Mouse (Mus musculus) inflammation-experienced regulatory T-cells, adult 6 months (primary cell): Measurements from ENCODE around the gene Col1a2. TPM values are rescaled to one million over a fixed set of nuclear protein-coding genes. Genes with fewer than 3 reads are reported as not detected.

ENCODE experiments used
- ATAC-seq: one replicate; pipeline ENCODE4 v1.8.0; 2017
- polyA plus RNA-seq, 3 experiments: library from polyadenylated mRNA; unstranded; fragments of 100-300 nt; shearing (Covaris generic); gene quantifications; one replicate each; pipeline ENCODE4 v1.2.1; 2017

Col1a2 gene
- polyA plus RNA-seq: under 1 TPM in 2 of 3 experiments, not detected in 1; 0.15 to 0.16 TPM

DNA sequence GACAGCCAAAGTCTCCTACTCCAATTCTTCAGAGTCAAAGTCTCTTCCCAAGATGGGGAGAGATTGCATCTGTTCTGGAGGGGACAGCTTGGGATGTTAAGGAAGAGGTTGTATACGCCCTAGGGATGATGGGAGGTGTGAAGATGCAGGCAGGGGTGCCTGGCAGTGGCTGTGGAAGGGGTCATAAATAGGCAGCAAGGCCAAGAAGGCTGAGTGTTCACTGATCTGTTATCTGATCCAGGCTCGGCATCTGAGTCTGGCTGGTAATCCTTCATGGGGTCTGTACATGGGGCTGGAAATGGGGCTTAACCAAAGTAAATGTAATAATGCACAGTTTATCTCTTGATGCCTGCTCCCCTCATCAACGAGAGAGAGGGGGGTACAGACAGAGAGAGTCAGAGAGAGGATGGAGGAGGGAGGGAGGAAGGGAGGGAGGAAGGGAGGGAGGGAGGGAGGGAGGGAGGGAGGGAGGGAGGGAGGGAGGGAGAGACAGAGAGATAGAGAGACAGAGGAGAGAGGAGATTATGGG is at the start of gene Col1a2:
TSS of gene Col1a2 (plus strand) at position 212 of the 529 bp plus-strand sequence.
- no peak for ATAC-seq

DNA sequence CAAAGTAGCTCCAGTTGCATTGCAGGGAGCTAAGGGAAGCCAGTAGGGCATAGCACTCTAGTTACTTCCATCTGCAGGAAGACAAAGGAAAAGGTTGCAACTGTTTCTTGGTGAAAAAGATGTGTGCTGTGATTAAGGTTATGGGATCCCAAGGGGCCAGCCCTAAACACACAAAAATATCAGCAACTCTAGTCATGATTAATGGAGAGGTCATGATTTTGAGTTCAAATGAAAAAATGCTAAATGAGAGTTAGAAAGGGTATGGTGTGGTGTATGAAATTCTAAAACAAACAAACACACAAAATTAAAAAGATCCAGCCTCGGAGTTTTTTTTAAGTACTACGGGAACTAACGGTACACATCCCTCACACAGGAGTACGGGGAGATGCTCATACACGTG is 49.1 kb upstream of the Col1a2 start:
- ATAC-seq: no peak

DNA sequence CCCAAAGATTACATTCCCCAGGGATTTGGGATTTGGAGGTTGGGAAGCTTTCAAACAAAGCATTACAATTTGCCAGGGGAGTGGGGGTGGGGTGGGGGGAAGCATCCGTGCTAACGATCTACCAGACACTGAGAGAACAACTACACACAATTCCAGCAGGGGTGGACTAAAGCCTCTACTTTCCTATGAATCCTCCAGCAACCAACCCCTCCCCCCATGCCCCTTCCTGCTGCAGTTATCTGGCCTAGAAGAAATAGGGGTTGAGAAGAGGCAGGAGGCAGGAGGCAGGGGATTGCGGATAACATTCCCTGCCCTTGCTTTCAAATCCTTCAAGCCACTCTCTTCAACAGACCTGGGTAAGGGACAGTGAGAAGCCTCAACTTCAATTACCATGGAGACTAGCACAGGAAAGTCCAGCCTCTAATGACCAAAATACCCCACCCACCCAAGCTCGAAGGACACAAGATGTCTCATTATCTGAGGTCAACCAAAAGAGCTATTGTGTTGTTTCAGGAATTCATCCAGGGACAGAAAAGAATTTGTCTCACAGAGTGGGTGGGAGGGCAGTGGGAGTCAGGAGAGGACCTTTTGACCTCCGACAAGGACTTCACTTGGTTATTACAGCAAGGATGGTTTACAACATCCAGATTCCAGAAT is 48.5 kb upstream of the Col1a2 start:
- ATAC-seq: no peak

DNA sequence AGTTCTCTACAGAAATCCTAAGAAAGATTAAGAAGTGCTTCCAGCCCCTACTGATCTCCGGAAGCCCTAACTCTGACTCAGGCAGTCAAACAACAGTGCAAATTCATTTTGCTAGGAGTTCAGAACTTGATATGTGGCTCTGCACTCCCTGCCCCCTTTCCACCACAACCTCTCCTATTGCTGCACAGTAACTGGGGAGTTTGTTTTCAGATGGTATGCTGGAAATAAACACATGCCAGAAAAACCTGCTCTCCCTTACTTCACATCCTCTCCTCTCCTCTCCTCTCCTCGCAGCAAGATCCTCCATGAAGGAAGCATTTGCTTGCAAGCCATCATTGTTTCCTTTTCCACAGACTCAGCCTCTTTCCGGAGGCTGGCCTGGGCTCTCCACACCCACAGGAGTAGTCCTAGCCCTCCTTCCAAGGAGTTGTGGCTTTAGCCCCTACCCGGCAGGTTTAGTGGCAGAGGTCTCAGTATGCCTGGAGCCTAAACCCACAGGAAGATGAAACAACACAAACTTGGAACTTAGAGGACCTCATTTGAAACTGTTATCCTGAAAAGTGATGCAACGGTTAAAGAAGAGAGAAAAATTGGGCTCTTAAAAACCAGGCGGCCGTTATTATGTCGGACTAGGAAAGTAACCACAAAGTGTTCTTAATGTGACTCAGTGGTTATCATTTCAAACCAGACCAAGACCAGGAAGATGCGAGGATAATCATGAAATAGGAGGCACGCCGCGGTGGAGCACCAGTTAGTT is 47.7 kb upstream of the Col1a2 start:
- no peak for ATAC-seq

DNA sequence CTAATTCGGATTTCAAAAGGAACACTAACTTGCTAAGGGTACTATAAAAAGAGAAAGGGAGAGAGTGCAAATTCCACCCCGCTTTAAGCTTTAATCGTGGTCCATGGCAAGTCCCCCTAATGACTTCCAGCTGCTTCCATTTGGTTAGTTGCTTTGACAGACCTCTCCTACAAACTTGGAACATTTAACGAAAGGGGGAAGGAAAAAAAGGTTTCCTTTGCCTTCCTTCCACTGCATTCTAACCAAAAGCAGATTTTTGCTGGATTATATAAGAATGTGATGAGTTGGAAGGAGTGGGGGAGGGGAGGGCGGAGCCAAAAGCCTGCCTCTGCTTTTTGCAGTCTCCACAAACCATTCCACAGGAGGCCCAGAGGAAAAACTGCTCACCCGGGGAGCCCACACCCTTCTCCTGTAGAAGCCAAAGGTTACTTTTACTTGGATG is 47.0 kb upstream of the Col1a2 start:
- no peak for ATAC-seq

DNA sequence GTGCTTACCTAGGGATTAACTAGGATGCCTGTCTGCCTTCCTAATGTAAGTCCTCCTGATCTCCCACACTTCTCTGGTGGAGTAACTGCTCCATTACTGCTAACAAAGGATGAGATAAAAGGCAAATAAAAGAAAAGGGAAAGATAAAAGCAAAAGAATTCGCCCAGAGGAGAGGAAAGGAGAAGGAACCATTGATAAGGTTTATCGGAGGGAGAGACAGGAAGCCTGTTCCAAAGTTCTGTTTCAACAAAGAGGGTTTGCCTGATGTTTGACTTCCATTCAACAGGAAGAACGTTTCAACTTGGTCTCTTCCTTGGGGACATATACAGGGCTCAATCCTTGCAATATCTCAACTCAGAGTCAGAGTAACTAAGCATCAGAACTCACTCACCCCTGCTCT is 39.3 kb upstream of the Col1a2 start:
- ATAC-seq: no peak

DNA sequence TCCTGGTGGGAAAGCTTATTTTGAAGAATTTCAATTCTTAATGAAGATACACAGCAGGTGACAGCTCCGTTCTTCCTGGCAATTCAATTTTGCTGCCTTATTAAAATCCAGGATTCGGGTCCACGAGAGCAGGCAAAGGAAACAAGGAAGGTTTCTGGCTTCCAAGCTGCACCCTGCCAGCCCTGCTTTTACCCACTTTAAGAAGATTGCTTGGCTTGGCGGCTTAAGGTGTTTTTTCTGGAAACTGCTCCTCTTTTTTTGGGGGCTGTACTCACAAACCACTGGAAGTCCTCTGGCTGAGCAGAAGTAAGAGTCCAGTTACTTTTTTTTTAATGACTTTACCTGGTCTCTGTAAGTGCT is 21.1 kb upstream of the Col1a2 start:
- no peak for ATAC-seq

DNA sequence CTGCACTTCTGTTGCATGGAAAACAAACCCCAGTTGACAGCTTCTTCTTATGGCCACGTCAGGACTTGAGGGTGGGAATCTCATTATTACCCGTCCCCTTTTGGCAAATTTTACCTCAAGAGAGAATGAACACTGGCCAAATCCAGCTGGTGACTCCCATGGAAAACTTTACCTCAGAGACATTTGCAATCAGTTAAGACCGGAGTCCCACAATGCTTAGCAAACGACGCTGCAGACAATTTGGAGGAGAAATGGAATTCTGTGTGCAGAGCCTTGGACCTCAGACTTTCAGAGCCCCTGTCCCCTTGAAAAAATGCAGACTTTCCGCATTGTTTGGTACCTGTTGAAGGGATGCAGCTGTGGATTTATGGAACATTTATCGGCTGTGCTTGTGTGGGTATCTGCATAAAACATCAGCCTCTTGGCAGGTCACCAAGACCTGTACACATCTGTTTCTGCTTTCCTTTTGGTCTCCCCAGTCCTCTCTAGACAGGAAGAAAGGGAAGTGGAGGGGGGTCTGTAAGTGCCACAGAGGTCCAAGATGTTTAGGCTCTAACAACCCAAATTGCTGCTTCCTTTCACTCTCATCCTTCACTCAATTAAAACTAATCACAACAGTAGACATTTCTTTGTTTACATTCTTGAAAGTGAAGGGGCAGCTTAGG is 20.5 kb upstream of the Col1a2 start:
- no peak for ATAC-seq

DNA sequence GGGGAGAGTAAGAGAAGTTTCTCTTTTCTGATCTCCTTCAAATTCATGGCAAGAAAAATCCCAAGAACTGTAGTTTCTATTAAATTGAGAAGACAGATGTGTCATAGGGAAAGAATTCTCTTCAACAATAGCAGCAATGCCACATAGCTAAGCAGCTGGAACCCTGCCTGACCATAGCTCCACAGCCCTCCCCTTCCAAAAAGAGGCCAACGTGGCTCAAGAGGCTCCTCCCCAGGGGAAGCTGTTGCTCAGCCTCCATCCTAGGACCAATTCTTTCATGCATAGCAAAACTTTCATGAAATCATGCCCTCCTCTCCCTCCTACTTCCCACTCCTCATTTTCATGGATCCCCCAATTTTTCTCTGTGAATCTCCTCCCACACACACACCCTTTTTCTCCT is 16.3 kb upstream of the Col1a2 start:
- no peak for ATAC-seq

DNA sequence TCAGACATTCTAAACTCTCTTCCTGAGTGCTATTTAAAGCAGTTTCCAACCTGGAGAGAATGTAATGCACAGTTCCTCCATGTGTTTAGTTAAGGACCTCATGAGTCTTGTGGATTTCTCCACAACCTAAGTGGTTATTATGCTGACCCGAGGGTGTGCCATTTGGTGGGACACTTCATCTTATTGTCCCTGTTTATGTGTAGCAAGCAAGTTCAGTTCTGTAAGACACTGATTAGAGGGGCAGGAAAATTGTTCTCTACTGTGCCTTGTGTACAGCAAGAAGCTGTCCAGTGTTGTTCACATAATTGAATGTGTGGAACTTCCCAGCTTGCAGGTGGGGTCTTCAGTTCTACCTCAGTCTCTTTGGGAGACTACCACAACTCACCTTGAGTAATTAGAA is 15.6 kb upstream of the Col1a2 start:
- ATAC-seq: no peak

DNA sequence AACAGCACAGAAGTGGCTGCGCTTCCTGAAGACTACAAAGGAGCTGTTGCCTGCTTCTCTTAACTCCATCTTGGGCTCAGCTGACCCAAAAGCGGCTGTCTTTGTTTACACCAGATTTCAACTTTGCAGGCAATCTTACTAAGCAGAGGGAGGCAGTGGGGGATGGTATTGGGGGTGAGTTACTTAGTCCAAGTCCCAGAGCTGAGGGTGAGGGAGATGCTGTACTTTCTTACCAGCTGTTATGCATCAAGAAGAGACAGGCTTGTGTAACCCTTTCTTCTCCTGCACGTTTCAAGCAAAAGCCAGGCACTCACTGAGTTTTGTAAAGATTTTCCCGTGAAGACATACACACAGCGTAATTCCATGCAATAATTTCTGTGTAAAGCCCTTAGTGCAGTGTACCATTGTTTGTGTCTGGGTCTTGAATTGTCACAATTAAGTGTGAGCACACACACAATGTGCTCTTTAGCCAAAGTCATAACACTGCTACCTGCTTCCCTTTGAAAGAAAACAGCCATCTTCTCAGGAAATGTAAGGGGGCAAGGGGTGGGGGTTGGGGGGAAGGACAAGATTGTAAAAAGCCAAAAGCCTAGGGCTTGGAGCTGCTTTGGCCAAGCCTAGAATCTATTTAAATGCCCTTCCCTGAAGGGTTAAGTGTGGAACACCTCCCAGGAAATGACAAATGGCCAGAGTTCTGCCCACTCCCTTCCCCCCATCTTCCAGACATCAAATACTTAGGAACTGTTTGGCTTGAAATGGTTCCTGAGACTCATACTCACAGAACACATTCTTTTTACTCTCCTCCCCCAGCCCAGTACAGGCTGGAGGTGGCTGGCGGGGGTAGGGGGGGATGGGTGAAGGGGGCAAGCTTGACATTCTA is 15.0 kb upstream of the Col1a2 start:
- no peak for ATAC-seq

DNA sequence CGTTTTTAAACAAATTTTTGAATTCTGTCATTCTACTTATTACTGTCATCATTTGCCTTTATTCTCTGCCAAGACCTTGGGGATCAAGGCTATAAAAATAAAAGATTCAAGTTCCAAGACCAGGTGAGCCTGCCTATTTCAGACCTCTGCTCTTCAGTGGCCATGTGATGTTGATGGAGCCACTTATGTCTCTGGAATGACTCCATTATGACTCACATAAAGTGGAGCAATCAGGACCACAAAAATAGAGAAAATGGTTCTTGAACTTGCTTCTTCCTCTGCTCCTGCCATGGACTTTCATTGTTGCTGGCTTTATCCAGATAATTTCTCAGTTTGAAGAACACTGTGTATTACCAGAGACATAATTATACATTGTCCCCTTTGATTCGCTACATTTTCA is 10.9 kb upstream of the Col1a2 start:
- no peak for ATAC-seq

DNA sequence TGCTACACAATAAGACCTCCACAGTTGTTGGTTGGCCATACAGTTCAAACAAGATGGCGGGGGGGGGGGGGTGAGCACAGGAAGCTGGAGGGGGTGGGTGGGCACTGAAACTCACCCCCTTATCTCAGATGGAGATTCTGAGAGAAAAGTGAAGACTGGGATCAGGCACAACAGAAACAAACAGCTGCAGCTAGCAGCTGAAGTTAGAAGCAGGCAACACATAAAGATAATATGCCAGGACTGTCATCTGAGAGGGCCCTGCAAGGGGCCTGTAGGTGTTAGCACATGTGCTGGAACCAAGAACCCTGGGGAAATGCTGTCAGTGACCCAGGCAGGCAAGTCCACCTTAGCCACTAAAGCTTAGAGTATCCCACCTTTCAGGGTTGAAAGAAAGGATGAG is 8.2 kb upstream of the Col1a2 start:
- ATAC-seq: no peak

DNA sequence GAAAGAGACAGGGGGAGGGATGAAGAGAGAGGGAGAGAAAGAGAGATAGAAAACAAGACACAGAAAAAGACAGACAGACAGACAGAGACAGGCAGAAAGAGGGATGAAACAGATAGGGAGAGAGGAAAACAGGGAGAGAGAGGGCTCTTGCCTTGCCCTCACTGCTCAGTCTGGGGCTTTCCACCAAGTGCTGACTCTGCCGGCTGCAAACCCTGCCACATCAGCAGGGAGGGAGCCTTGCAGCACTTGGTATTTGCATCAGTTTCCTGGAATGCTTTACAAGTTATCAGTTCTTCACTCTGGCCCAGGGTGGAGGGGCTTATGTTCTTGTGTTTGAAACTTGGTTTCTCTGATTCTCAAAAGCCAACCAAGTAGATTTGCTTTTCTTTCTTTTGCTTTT is 1.5 kb upstream of the Col1a2 start:
- no peak for ATAC-seq

DNA sequence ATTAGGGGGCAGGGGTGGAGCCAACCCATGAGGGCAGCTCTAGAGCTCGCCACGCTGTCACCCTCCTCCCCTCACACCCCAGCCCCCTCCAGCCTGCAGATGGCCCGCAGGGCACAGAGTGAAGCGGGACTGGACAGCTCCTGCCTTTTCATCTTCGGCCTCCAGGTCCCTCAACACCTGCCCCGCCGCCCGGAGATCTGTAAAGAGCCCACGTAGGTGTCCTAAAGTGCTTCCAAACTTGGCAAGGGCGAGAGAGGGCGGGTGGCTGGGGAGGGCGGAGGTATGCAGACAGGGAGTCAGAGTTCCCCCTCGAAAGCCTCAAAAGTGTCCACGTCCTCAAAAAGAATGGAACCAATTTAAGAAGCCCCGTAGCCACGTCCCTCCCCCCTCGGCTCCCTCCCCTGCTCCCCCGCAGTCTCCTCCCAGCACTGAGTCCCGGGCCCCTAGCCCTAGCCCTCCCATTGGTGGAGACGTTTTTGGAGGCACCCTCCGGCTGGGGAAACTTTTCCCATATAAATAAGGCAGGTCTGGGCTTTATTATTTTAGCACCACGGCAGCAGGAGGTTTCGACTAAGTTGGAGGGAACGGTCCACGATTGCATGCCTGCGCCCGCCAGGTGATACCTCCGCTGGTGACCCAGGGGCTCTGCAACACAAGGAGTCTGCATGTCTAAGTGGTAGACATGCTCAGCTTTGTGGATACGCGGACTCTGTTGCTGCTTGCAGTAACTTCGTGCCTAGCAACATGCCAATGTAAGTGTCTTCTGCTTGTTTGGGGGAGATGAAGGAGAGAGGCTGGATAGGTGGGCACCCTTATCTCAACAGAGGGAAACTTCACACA is 764 bp downstream of the Col1a2 start:
- ATAC-seq: no peak

DNA sequence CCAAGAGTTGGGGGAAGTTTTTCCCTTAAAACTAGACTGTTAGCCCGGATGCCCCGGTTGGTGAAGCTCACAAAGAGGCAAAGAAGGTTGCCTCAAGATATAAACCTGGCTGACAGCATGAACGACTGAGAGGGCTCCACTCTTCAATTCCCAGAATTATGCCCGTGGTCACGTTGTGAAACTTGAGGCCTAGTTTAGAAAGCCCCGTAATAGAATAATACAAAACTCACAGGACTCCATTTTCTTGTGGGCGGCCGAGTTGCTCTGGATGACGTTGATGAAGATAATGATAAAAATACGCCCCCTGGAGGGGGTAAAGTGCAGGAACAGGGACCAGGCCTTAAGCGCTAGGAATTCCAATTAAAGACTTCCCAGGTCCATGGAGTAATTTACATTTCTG is 1.5 kb downstream of the Col1a2 start:
- ATAC-seq: no peak

DNA sequence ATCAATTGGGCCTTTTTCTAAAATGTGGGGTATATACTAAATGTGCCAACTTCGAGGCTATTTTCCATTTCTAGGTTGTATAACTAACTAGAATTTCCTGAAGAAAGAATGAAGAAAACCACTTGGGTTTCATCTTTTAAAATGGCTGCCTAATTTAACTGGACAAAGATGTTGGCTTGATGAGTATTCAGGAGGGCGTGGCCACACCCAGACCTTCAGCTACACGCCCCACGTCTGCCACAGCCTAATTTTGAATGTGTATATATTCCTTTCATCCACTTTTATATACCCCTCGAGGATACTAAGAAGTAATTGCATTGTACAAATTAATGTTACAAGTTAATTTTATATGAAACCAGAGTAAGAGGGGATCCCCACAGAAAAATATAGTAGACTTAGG is 2.2 kb downstream of the Col1a2 start:
- no peak for ATAC-seq

DNA sequence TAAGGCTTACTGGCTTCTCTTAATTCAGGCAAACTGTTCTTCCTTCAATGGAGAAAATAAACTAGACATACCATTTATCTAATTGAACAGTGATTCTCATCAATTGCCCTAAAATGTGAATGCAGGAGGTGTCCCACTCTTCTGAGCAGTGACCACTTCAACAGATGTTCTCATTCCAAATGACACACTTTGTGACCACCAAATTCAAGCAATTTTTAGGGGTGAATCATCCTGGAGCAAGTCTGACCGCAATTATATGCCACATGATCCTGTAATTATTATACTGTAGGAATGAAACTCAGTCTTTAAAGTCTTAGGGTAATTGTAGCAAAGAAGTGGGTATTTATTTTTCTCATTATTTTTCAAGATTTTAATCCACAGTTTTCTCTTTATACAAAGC is 2.7 kb downstream of the Col1a2 start:
- no peak for ATAC-seq

DNA sequence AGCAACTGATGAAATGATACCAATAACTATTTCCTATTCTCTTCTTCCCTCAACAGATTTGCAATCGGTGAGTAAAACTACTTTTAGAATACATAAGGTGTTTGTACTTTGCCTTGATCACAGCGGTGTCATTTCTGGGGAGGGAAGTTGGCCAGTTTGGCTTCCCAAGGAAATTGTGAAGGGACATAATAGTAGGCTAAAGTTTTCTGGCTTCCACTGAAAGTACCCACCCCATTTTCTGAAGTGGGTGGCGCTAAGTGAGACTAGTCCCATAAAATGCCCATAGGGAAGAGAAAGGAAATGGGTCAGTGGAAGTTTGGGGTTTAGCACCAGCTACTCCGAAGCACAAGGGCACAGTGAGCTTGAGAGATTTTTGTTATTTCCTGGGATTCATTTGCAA is 3.7 kb downstream of the Col1a2 start:
- ATAC-seq: no peak

DNA sequence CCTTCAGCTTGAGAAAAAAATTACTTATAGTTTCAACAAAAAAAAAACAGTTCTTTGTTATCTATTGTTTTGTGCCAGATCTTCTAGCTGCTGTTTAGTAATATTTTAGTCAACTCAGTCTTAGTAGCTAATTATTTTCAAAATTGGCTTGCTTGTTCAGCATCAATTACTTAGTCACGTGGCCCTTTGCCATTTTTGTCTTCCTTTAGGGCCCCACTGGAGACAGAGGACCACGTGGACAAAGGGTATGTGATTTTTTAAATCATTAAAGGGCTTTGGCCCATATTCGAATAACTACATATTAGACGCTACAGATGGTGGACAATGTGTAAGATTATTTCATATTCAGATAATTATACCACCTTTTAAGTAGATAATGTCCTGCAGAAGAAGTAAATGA is 4.8 kb downstream of the Col1a2 start:
- ATAC-seq: no peak

DNA sequence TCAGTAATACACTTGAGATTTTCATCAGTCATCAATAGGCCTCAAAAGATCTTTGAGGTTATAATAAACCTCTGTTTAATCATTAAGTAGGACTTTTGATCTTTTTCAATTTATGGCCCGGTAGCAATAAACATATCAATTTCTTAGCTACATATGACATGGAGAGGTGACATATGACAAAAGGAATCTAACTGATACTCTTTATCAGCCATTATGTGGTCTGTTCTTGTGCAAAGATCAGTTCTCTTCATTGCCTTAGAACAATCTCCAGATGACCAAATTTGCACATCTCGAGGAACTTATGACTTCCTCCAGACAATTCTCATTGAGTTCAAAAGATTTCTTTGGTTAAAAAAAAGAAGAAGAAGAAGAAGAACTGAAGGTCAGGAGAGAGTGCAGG is 10.1 kb downstream of the Col1a2 start:
- ATAC-seq: no peak

DNA sequence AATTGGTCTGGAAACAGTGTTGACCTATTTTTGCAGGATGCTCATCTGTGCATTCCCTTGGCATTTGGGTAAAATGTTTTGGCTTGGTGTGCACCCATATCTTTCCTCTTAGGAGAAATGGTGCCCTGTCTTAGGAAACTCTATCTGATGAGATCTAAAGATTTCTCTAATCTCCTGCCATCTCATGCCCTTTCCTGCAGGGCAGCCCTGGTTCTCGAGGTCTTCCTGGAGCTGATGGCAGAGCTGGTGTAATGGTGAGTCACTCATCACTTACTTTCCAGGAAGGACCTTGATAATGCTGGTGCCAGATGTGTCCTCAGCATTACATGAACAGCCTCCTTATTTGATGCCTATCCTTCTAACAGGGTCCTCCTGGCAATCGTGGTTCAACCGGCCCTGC is 16.4 kb downstream of the Col1a2 start:
- ATAC-seq: no peak
